Mouse (Mus musculus) midbrain, postnatal 0 days (tissue): Measurements from ENCODE around the gene Phlpp2. TPM values are rescaled to one million over a fixed set of nuclear protein-coding genes. Genes with fewer than 3 reads are reported as not detected.

Source experiments
- ATAC-seq: fragments of 200-750 bp; cut with Nextera tagmentation; 2 replicates; pipeline ENCODE4 v1.8.0; 2017; ENCODE audit warnings: moderate number of reproducible peaks, mild to moderate bottlenecking, moderate TSS enrichment, moderate library complexity; ENCODE audit not compliant: low FRiP score
- DNase-seq: peaks from one replicate; pipeline ENCODE4 v3.0.0-alpha.2; 2015; ENCODE audit warnings: low spot score
- H3K27ac ChIP-seq: fragments of 300-500 bp; sonication (generic); 2 replicates; pipeline ENCODE4 v1.5.1; 2014; ENCODE audit warnings: low read depth, mild to moderate bottlenecking, low read length, mixed read lengths
- H3K27me3 ChIP-seq: fragments of 300-500 bp; sonication (generic); 2 replicates; pipeline ENCODE4 v1.6.1; 2014; ENCODE audit warnings: low read length, control low read depth, mixed read lengths; ENCODE audit not compliant: insufficient read depth
- H3K36me3 ChIP-seq: fragments of 300-500 bp; sonication (generic); 2 replicates; pipeline ENCODE4 v1.6.1; 2014; ENCODE audit warnings: low read length, control low read depth, mixed read lengths; ENCODE audit not compliant: insufficient read depth
- H3K4me1 ChIP-seq: fragments of 300-500 bp; sonication (generic); 2 replicates; pipeline ENCODE4 v1.6.1; 2014; ENCODE audit warnings: mild to moderate bottlenecking, control low read depth, antibody characterized with exemption, low read length, mixed read lengths; ENCODE audit not compliant: insufficient read depth
- H3K4me2 ChIP-seq: fragments of 300-500 bp; sonication (generic); 2 replicates; pipeline ENCODE4 v1.6.1; 2014; ENCODE audit warnings: low read depth, mild to moderate bottlenecking, low read length, mixed read lengths; ENCODE audit not compliant: poor library complexity, severe bottlenecking
- H3K4me3 ChIP-seq: fragments of 300-500 bp; sonication (generic); 2 replicates; pipeline ENCODE4 v1.5.1; 2014; ENCODE audit warnings: low read depth, mild to moderate bottlenecking, low read length, moderate library complexity
- H3K9ac ChIP-seq: fragments of 300-500 bp; sonication (generic); replicated peaks from 2 replicates; pipeline ENCODE4 v1.6.1; 2014; ENCODE audit warnings: mild to moderate bottlenecking, low read length, moderate library complexity, mixed read lengths; ENCODE audit not compliant: poor library complexity, severe bottlenecking
- H3K9me3 ChIP-seq: fragments of 300-500 bp; sonication (generic); 2 replicates; pipeline ENCODE4 v1.6.1; 2016; ENCODE audit warnings: low read length, control low read depth
- CTCF ChIP-seq: IDR thresholded peaks from 2 replicates; pipeline ENCODE4 v1.5.1; 2016; ENCODE audit warnings: antibody characterized with exemption, mild to moderate bottlenecking
- WGBS: fragments of 180-500 bp; shearing (Covaris S2); extraction: QIAGEN DNeasy Blood & Tissue Kit; methylation state at CpG from one replicate; pipeline ENCODE4 v1.1.7; 2014; 5-methylcytosine and 5-hydroxymethylcytosine counted together
- polyA plus RNA-seq: library from polyadenylated mRNA; unstranded; fragments of >200 nt; fragmentation: Nextera tagmentation; extraction: Ambion mirVana; gene quantifications from 2 replicates; pipeline ENCODE4 v1.2.1, GENCODE M21; 2015
- total RNA-seq: library from RNA; depleted of rRNA; stranded (reverse); fragments of >200 nt; gene quantifications from 2 replicates; pipeline ENCODE4 v1.2.3, GENCODE M21; 2014

The Phlpp2 gene
- total and polyA plus RNA-seq, 2 experiments from 2014 or later: 4.7 to 11.6 TPM

DNA sequence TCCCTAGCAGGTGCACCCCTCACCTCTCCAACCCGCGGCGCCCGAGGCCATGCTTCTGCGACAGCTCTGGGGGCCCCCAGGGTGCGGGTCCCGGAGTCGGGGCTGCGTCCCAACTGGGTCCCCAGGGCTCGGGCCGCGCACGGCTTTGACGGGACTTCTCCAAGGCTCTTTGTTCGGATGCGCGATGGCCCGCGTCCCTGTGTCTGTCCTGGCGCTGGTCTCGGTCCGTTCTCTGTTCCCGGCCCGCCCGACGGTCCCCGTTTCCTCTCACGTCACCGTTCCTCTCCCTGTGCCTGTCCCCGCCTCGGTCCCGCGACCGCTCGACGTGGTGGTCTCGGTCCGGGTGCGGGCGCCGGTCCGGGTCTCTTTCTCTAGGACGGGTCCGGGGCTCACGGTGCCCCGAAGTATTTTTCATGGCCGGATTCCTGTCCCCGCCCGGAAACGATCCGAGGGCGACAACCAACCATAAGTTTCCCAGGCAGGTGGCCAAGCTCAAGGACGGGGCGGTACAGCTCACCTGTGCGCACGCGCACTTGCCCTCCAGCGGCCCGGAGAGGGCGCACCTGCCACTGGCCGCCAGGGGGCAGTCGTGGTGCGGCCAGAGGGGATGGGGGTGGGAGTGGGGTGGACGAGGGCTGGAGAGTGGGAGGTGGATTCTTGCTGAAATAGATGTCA lies 93.5 kb downstream of the Phlpp2 start, which contains the start of gene Marveld3:
Gene Marveld3, minus strand, starts transcription at position 511 of the 675 bp plus-strand sequence.
- ATAC-seq: peak; percentile 70; the same call in 1 of the 2 replicates

DNA sequence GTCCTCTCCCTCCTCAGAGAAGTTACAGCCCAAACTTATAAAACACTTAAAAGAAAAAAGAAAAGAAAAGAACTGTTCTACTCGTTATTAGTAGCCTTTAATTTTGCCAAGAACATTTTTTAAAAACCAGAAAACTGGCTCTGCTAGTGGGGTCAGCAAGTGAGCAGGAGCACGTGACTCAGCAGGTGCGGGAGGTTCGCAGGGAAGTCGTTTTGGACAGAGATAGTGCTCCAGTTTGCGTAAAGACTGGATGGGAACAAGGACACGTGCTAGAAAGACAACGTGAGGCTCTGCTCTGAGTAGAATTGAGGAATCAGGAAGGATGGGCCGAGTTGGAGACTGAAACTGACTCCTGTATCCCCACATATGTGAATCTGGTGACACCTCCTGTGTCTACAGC lies 94.6 kb downstream of the Phlpp2 start:
- Histone ChIP-seq H3K4me3 (no peak overlapping the region), H3K36me3 (no peaks in the 10 kb centered on the region), H3K9me3 (no peaks in the 10 kb centered on the region), H3K4me1 (no peaks in the 10 kb centered on the region), H3K27me3 (peaks cover 17% of the 10 kb centered on the region), H3K27ac (no peak overlapping the region), H3K9ac (no peak overlapping the region), H3K4me2 (no peak overlapping the region)
- DNase-seq (no peak), ATAC-seq (no peak)
- TF ChIP-seq CTCF: no peak
- WGBS: 83% methylated on average over 9 of the region's 9 CpGs

More for the DNA sequence above, 93.5 kb downstream of the Phlpp2 start, which contains the start of gene Marveld3:
- peak within 1 kb of the TSS; percentile 34 for H3K4me3 ChIP-seq
- H3K36me3 ChIP-seq: no peaks in the 10 kb centered on the region
- no peaks in the 10 kb centered on the region for H3K4me1 ChIP-seq
- 2% methylated on average over 64 of the region's 64 CpGs for WGBS
- peak; percentile 51 for DNase-seq
- peak; percentile 87 for TF ChIP-seq CTCF
- no peaks in the 10 kb centered on the region for H3K9me3 ChIP-seq
- H3K9ac ChIP-seq: 0 out of 2 replicates have a peak within 1 kb of the TSS, but pooled peaks have one; percentile 13
- H3K4me2 ChIP-seq: peak within 1 kb of the TSS; percentile 55
- peaks cover 17% of the 10 kb centered on the region for H3K27me3 ChIP-seq
- no peak within 1 kb of the TSS for H3K27ac ChIP-seq

DNA sequence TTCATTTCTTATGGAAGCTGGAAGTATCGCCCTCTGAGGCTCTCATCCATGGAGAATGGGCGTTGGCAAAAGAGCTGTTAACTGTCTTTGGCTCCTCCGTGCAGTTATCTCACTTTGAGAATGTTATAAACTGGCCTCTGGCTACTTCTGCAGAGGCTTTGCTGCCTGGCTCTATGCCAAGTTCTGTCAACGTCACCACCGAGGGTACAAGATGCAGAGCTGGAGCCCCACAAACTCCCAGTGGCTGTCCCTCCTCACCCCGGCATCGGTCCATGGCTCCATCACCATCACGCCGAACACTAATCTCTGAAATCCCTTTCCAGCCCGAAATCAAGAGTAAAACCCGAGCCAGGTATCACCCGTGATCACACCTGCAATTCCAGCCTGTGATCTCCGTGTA lies 95.1 kb downstream of the Phlpp2 start:
- H3K27ac ChIP-seq: no peak overlapping the region
- H3K4me3 ChIP-seq: no peak overlapping the region
- no peaks in the 10 kb centered on the region for H3K4me1 ChIP-seq
- peaks cover 17% of the 10 kb centered on the region for H3K27me3 ChIP-seq
- no peak overlapping the region for H3K9ac ChIP-seq
- no peaks in the 10 kb centered on the region for H3K9me3 ChIP-seq
- no peak for DNase-seq
- H3K4me2 ChIP-seq: no peak overlapping the region
- ATAC-seq: no peak
- WGBS: 74% methylated on average over 13 of the region's 13 CpGs
- no peak for TF ChIP-seq CTCF
- no peaks in the 10 kb centered on the region for H3K36me3 ChIP-seq

DNA sequence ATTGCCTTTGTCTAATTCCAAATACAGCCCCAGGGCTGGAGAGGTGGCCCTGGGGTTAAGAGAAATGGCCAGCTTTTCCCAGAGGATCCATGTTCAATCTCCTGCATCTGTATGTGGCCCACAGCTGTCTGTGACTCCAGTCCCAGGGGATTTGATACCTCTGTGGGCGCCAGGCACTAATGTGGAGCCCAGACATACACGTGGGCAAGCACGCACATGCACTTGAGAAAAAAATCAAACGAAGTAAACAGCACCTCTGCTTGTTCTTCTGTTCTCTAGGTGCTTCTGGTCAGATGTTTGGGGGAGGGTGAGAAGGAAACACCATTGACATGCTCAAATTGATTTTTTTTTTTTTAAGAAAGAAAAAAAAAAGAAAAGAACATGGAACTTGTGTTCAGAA lies 95.8 kb downstream of the Phlpp2 start:
- H3K4me1 ChIP-seq: no peaks in the 10 kb centered on the region
- H3K27ac ChIP-seq: no peak overlapping the region
- H3K4me3 ChIP-seq: no peak overlapping the region
- peaks cover 17% of the 10 kb centered on the region for H3K27me3 ChIP-seq
- no peaks in the 10 kb centered on the region for H3K36me3 ChIP-seq
- H3K9me3 ChIP-seq: no peaks in the 10 kb centered on the region
- DNase-seq: no peak
- WGBS: 75% methylated on average over 4 of the region's 4 CpGs
- H3K9ac ChIP-seq: no peak overlapping the region
- no peak overlapping the region for H3K4me2 ChIP-seq
- no peak for ATAC-seq
- no peak for TF ChIP-seq CTCF

DNA sequence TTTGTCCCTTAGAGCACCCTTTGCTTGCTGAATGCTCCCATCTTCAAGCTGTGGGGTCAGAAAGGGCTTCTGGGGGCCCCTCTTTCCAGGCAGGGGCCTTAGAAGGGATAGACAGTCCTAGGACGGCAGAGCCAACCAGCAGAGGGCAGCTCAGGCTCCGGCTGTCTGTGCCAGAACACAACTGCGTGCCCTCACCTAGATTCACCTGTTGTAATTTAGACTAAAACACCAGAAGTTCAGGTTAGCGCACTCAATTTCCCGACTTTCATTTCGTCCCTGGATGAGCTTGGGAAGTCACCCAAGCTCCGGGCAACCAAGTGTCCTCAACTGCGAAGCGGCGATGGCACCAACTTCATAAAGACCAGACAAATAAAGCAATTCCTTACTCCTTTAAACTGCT lies 100.5 kb downstream of the Phlpp2 start:
- TF ChIP-seq CTCF: peak; percentile 41
- Histone ChIP-seq H3K27ac (no peak overlapping the region), H3K4me1 (no peaks in the 10 kb centered on the region), H3K9ac (no peak overlapping the region), H3K4me3 (no peak overlapping the region), H3K4me2 (no peak overlapping the region), H3K27me3 (no peaks in the 10 kb centered on the region), H3K36me3 (no peaks in the 10 kb centered on the region), H3K9me3 (no peaks in the 10 kb centered on the region)
- 57% methylated on average over 10 of the region's 10 CpGs for WGBS
- ATAC-seq: no peak
- DNase-seq: no peak

DNA sequence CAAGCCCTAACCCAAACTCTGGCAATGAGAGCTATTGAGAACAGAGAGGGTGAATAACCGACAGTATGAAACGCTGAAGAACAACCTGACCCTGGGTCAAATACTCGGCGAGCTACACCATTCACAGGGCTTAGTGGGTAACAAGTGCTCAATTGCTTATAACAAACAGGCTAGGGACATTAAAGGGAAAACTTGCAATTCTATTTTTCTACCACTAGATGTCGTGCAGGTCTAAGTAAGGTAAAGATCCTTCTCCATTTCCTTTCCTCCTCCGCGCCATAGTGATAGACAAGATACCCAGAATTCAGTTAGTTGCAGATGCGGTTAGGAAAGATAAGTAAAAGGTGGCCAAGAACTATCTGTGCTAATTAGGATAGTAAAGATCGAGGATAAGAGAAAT lies 102.0 kb downstream of the Phlpp2 start:
- H3K9me3 ChIP-seq: no peaks in the 10 kb centered on the region
- no peaks in the 10 kb centered on the region for H3K27me3 ChIP-seq
- peak; percentile 95 for TF ChIP-seq CTCF
- H3K27ac ChIP-seq: no peak overlapping the region
- H3K4me3 ChIP-seq: no peak overlapping the region
- H3K36me3 ChIP-seq: no peaks in the 10 kb centered on the region
- DNase-seq (peak; percentile 84), ATAC-seq (no peak)
- no peak overlapping the region for H3K9ac ChIP-seq
- WGBS: 4% methylated on average over 9 of the region's 9 CpGs
- H3K4me2 ChIP-seq: no peak overlapping the region
- no peaks in the 10 kb centered on the region for H3K4me1 ChIP-seq
